Mouse (Mus musculus) heart, embryonic 10.5 days (tissue): ENCODE measurements at regions not wholly inside any gene's neighbourhood (a gene's known extent, or its start where the extent isn't known, plus 50 kb on each side); places are given as distances from the start of the nearest gene placed in this dataset.

ENCODE experiments used
- DNase-seq: peaks from one replicate; pipeline ENCODE4 v3.0.0-alpha.2; 2017; ENCODE audit warnings: low spot score
- H3K27ac ChIP-seq: fragments of 300-500 bp; sonication (generic); 2 replicates; pipeline ENCODE4 v1.5.1; 2016; ENCODE audit warnings: mild to moderate bottlenecking
- H3K27me3 ChIP-seq: fragments of 300-500 bp; sonication (generic); 2 replicates; pipeline ENCODE4 v1.6.1; 2016; ENCODE audit warnings: mild to moderate bottlenecking; ENCODE audit not compliant: poor library complexity, insufficient read depth, severe bottlenecking
- H3K36me3 ChIP-seq: fragments of 300-500 bp; sonication (generic); 2 replicates; pipeline ENCODE4 v1.6.1; 2016; ENCODE audit warnings: mild to moderate bottlenecking, moderate library complexity
- H3K4me1 ChIP-seq: fragments of 300-500 bp; sonication (generic); 2 replicates; pipeline ENCODE4 v1.6.1; 2016; ENCODE audit warnings: mild to moderate bottlenecking
- H3K4me3 ChIP-seq: fragments of 300-500 bp; sonication (generic); 2 replicates; pipeline ENCODE4 v1.5.1; 2016; ENCODE audit warnings: mild to moderate bottlenecking, moderate library complexity
- H3K9me3 ChIP-seq: fragments of 300-500 bp; sonication (generic); 2 replicates; pipeline ENCODE4 v1.6.1; 2016; ENCODE audit warnings: mild to moderate bottlenecking, moderate library complexity
- WGBS: fragments of 180-500 bp; shearing (Covaris S2); methylation state at CpG from one replicate; pipeline ENCODE4 v1.1.7; 2016; 5-methylcytosine and 5-hydroxymethylcytosine counted together

DNA sequence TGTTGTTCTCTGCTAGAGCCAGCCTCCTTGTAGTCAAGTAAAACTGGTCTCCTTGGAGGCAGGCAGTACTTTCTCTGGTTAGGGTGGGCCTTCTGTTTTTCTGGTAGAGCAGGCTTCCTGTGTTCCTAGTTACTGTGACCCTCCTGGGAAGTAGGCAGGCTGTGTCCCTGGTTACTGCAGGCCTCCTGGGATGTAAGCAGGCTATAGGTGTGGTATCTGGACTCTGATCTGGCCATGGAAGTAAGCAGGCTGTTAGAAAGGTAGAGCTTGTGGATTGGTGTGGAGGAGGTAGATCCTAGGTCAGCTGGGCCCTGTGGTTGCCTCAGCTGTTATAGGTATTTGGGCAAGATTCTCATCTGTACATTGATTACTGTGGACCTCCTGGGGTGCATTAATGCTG, 1292.4 kb downstream of the Pcdh18 start:
- H3K4me3 ChIP-seq = no peak overlapping the region
- no peaks in the 10 kb centered on the region for H3K36me3 ChIP-seq
- no peaks in the 10 kb centered on the region for H3K9me3 ChIP-seq
- no peak overlapping the region for H3K27ac ChIP-seq
- no peaks in the 10 kb centered on the region for H3K27me3 ChIP-seq
- DNase-seq = no peak
- H3K4me1 ChIP-seq = no peaks in the 10 kb centered on the region

DNA sequence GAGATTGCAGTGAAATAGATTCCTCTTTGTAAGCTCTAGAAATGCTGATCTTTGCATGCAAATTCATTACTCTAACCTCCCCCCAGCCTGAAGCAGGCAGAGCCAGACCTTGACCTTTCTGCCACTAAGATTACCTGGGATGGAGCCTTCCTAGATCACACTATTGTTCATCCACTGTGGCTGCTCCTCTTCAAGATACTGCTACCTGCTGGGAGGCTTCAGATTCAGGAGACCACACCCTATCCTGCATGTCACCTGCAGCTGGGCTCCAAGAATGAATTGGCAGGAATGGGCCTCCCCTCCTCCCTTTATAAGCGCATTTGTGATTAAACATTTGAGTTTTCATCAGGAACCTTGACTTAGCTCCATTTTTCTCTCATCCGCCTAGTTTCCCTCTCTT, 1315.2 kb downstream of the Pcdh18 start:
- Histone ChIP-seq H3K27me3 (no peaks in the 10 kb centered on the region), H3K4me1 (no peaks in the 10 kb centered on the region), H3K27ac (no peak overlapping the region), H3K4me3 (no peak overlapping the region), H3K9me3 (no peaks in the 10 kb centered on the region), H3K36me3 (no peaks in the 10 kb centered on the region)
- 82% methylated on average over 2 of the region's 2 CpGs for WGBS
- DNase-seq = no peak

DNA sequence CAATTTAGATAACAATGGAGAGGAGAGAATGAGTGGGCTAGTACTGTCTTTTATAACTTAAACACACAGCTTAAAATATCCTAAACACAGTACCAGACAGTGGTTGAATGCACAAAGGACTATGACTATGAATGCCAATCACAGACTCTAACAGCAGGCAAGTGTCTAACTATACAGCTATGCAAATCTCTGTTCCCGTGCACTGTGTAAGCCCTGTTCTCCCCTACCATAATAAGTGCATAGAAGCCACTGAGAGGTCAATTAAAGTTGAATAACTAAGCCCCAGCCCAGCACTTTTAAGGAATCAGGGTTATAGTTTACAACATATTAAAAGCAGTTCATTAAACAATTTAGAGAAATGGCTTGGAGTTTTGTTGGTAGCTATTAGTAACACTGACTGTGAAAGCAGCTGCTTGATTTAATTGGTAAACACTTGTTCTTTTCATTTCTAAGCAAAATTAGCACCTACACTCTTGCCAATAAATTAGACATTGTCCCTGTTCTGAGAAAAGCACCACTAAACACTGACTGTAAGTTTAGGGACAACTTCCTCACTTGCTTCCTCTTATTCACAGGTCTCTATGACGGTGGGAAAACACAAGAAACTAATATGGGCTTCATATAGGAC, 1327.6 kb downstream of the Pcdh18 start:
- Histone ChIP-seq H3K4me3 (no peak overlapping the region), H3K27ac (no peak overlapping the region), H3K9me3 (no peaks in the 10 kb centered on the region), H3K4me1 (no peaks in the 10 kb centered on the region), H3K36me3 (no peaks in the 10 kb centered on the region), H3K27me3 (no peaks in the 10 kb centered on the region)
- no peak for DNase-seq
- WGBS = 81% methylated on average over 2 of the region's 2 CpGs

GRCm38 (mm10) chr3:48389862-48390261, 1367.3 kb downstream of the Pcdh18 start:
- Histone ChIP-seq H3K4me1 (no peaks in the 10 kb centered on the region), H3K27me3 (no peaks in the 10 kb centered on the region), H3K27ac (no peak overlapping the region), H3K9me3 (no peaks in the 10 kb centered on the region), H3K4me3 (no peak overlapping the region), H3K36me3 (no peaks in the 10 kb centered on the region)
- no peak for DNase-seq
